Mouse (Mus musculus) kidney, adult 2 months (tissue): ENCODE data around the gene Mindy2. TPM values are rescaled to one million over a fixed set of nuclear protein-coding genes. Genes with fewer than 3 reads are reported as not detected.

Experiments
- DNase-seq: peaks from one replicate; pipeline ENCODE4 v3.0.0; 2021
- H3K27ac ChIP-seq: fragments of 200-500 bp; 2 replicates; pipeline ENCODE4 v1.5.1; 2012; ENCODE audit warnings: low read depth, low read length, control low read depth, inconsistent platforms; ENCODE audit not compliant: insufficient read depth
- H3K27me3 ChIP-seq: fragments of 200-500 bp; replicated peaks from 2 replicates; pipeline ENCODE4 v1.6.1; 2012; ENCODE audit warnings: mild to moderate bottlenecking, moderate library complexity, low read length, inconsistent platforms; ENCODE audit not compliant: control insufficient read depth, insufficient read depth
- H3K36me3 ChIP-seq: fragments of 200-500 bp; 2 replicates; pipeline ENCODE4 v1.6.1; 2012; ENCODE audit warnings: mild to moderate bottlenecking, moderate library complexity, low read length, inconsistent platforms; ENCODE audit not compliant: control insufficient read depth, insufficient read depth
- H3K4me1 ChIP-seq: fragments of 200-500 bp; 2 replicates; pipeline ENCODE4 v1.6.1; 2011; ENCODE audit warnings: low read length; ENCODE audit not compliant: control insufficient read depth, insufficient read depth
- H3K4me3 ChIP-seq: fragments of 200-500 bp; 2 replicates; pipeline ENCODE4 v1.5.1; 2011; ENCODE audit warnings: mild to moderate bottlenecking, low read depth, low read length, control low read depth; ENCODE audit not compliant: insufficient read depth
- CTCF ChIP-seq: fragments of 200-500 bp; conservative IDR thresholded peaks from 2 replicates; pipeline ENCODE4 v1.5.1; 2011; ENCODE audit warnings: low read depth, mild to moderate bottlenecking, control low read depth, low read length, moderate library complexity, mixed read lengths; ENCODE audit not compliant: insufficient read depth, insufficient read length
- POLR2A ChIP-seq: fragments of 200-500 bp; IDR thresholded peaks from one replicate; pipeline ENCODE4 v1.6.1; 2011; ENCODE audit warnings: low read depth, low read length, control low read depth
- WGBS: fragments of 180-500 bp; shearing (Covaris S2); methylation state at CpG from one replicate; pipeline ENCODE4 v1.1.7; 2018; 5-methylcytosine and 5-hydroxymethylcytosine counted together
- polyA plus RNA-seq: library from polyadenylated mRNA; depleted of rRNA; stranded (reverse); fragments of >200 nt; gene quantifications from 2 replicates; pipeline ENCODE4 v1.2.3, GENCODE M21; 2012

Gene Mindy2
- polyA plus RNA-seq, 1 experiment: 10.0 TPM

GRCm38 (mm10) chr9:70611026-70611673, 45.8 kb downstream of the Mindy2 start:
- Histone ChIP-seq H3K4me3 (no peak overlapping the region), H3K27me3 (no peaks in the 10 kb centered on the region), H3K27ac (no peak overlapping the region), H3K36me3 (peaks cover 7% of the 10 kb centered on the region), H3K4me1 (no peaks in the 10 kb centered on the region)
- no peak for DNase-seq
- 68% methylated on average over 3 of the region's 3 CpGs for WGBS
- TF ChIP-seq CTCF (no peak), POLR2A (no peak)

- peaks cover 10% of the 10 kb centered on the region for H3K4me1 ChIP-seq
- no peak for TF ChIP-seq POLR2A
- TF ChIP-seq CTCF: no peak
- WGBS: 50% methylated on average over 1 of the region's 1 CpGs
Observed at GRCm38 (mm10) chr9:70602186-70602845, 54.7 kb downstream of the Mindy2 start.

GRCm38 (mm10) chr9:70598271-70598670, 58.7 kb downstream of the Mindy2 start:
- Histone ChIP-seq H3K36me3 (peaks cover 2% of the 10 kb centered on the region; the same call in 1 of the 2 replicates), H3K27ac (peak overlapping the region; percentile 89; the same call in 1 of the 2 replicates)
- 65% methylated on average over 2 of the region's 2 CpGs for WGBS

More at GRCm38 (mm10) chr9:70602186-70602845, 54.7 kb downstream of the Mindy2 start:
- peak; percentile 76 for DNase-seq
- Histone ChIP-seq H3K36me3 (peaks cover 5% of the 10 kb centered on the region), H3K27ac (peak overlapping the region; percentile 28; the same call in 1 of the 2 replicates), H3K4me3 (no peak overlapping the region), H3K27me3 (no peaks in the 10 kb centered on the region)

GRCm38 (mm10) chr9:70591486-70591885, 65.5 kb downstream of the Mindy2 start:
- WGBS: 44% methylated on average over 9 of the region's 9 CpGs
- no peak overlapping the region for H3K27ac ChIP-seq
- no peak overlapping the region for H3K4me3 ChIP-seq
- no peak for DNase-seq
- H3K36me3 ChIP-seq: peaks cover 13% of the 10 kb centered on the region
- no peak for TF ChIP-seq CTCF
- no peak for TF ChIP-seq POLR2A
- H3K27me3 ChIP-seq: no peaks in the 10 kb centered on the region
- H3K4me1 ChIP-seq: no peaks in the 10 kb centered on the region

More at GRCm38 (mm10) chr9:70598271-70598670, 58.7 kb downstream of the Mindy2 start:
- peak; percentile 56 for DNase-seq
- Histone ChIP-seq H3K4me1 (peaks cover 10% of the 10 kb centered on the region), H3K4me3 (no peak overlapping the region), H3K27me3 (no peaks in the 10 kb centered on the region)
- TF ChIP-seq POLR2A (no peak), CTCF (no peak)

GRCm38 (mm10) chr9:70590775-70591174, 66.2 kb downstream of the Mindy2 start:
- peaks cover 13% of the 10 kb centered on the region for H3K36me3 ChIP-seq

GRCm38 (mm10) chr9:70587171-70587570, 69.8 kb downstream of the Mindy2 start:
- Histone ChIP-seq H3K27ac (no peak overlapping the region), H3K36me3 (peaks cover 11% of the 10 kb centered on the region), H3K4me1 (no peaks in the 10 kb centered on the region), H3K27me3 (no peaks in the 10 kb centered on the region), H3K4me3 (no peak overlapping the region)
- 98% methylated on average over 5 of the region's 5 CpGs for WGBS
- TF ChIP-seq CTCF (no peak), POLR2A (no peak)
- no peak for DNase-seq

More at GRCm38 (mm10) chr9:70590775-70591174, 66.2 kb downstream of the Mindy2 start:
- H3K27me3 ChIP-seq: no peaks in the 10 kb centered on the region
- WGBS: 92% methylated on average over 4 of the region's 4 CpGs
- DNase-seq: no peak
- H3K4me1 ChIP-seq: no peaks in the 10 kb centered on the region
- H3K27ac ChIP-seq: no peak overlapping the region
- H3K4me3 ChIP-seq: no peak overlapping the region
- TF ChIP-seq CTCF (no peak), POLR2A (no peak)

- no peak for TF ChIP-seq POLR2A
- no peak for TF ChIP-seq CTCF
- Histone ChIP-seq H3K27ac (no peak overlapping the region), H3K36me3 (peaks cover 16% of the 10 kb centered on the region), H3K27me3 (no peaks in the 10 kb centered on the region), H3K4me3 (no peak overlapping the region), H3K4me1 (no peaks in the 10 kb centered on the region)
- 74% methylated on average over 5 of the region's 5 CpGs for WGBS
- DNase-seq: no peak
Observed at GRCm38 (mm10) chr9:70585172-70585571, 71.8 kb downstream of the Mindy2 start.
